Comparison of ENCODE assay signal across 26 mouse cellular contexts in the genomic region with DNA sequence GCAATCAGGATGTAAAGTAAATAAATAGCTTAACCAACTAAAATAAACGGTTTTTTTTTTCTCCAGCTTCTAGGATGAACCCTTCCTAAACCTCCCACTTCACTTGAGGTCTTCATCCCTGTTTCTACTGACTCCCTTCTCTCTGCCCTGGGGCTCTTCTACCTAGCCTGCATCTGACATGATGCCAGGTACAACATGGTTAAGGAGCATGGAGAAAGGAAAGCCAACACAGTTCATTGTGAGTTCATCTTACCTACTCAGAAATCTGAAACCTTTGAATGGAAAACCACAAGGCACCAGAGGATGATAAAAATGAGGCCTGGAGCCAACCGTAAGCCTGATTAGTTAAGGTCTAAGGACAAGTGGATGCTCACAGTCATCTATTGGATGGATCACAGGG.
"Had no signal": no experiment of that assay in that cellular context is flagged by ENCODE, and none has a peak within 500 bp of the region (broad histone marks: within the 10 kb centered on the region; RNA-seq: fewer than 3 reads in every experiment).

No protein-coding gene starts in this region.

- DNase-seq: gastrocnemius, postnatal 14 days; gastrocnemius, postnatal 36 days; heart, adult 18-20 months; heart, postnatal 10 days; heart, postnatal 36 days; kidney, adult 11 months; kidney, adult 2 months; kidney, adult 9 months; kidney, postnatal 14 days; kidney, postnatal 36 days; layer of hippocampus, adult 9-11 months; layer of hippocampus, postnatal 36 days; left cerebral cortex, postnatal 4 days; liver; liver, embryonic 13.5 days had no signal

- H3K27ac ChIP-seq: heart, embryonic 10.5 days; hindbrain, embryonic 13.5 days; hindbrain, embryonic 15.5 days; hindbrain, postnatal 0 days; kidney, embryonic 15.5 days; kidney, postnatal 0 days; limb, embryonic 12.5 days; liver, embryonic 13.5 days; liver, embryonic 15.5 days had no signal

- H3K36me3 ChIP-seq: heart, embryonic 10.5 days; heart, embryonic 12.5 days; hindbrain, embryonic 13.5 days; hindbrain, embryonic 15.5 days; kidney, embryonic 15.5 days; limb, embryonic 12.5 days; liver, embryonic 13.5 days; liver, embryonic 15.5 days had no signal

- H3K4me2 ChIP-seq: heart, embryonic 12.5 days; hindbrain, embryonic 13.5 days; hindbrain, embryonic 15.5 days; kidney, embryonic 15.5 days; limb, embryonic 12.5 days; liver, embryonic 11.5 days; liver, embryonic 13.5 days; liver, embryonic 15.5 days had no signal

- H3K9me3 ChIP-seq: heart, embryonic 10.5 days; hindbrain, embryonic 15.5 days; kidney, embryonic 15.5 days; limb, embryonic 12.5 days had no signal

- H3K4me1 ChIP-seq: heart, embryonic 10.5 days; heart, embryonic 12.5 days; hindbrain, embryonic 13.5 days; hindbrain, embryonic 15.5 days; kidney, embryonic 15.5 days; limb, embryonic 12.5 days; liver, embryonic 13.5 days; liver, embryonic 15.5 days had no signal

- H3K27me3 ChIP-seq: heart, embryonic 12.5 days; hindbrain, embryonic 13.5 days; hindbrain, embryonic 15.5 days; kidney, embryonic 15.5 days; limb, embryonic 12.5 days; liver, embryonic 13.5 days; liver, embryonic 15.5 days had no signal

- ATAC-seq: hindbrain, postnatal 0 days; intestine, embryonic 16.5 days had no signal

- H3K9ac ChIP-seq: heart, embryonic 12.5 days; hindbrain, embryonic 13.5 days; hindbrain, embryonic 15.5 days; kidney, embryonic 15.5 days; limb, embryonic 12.5 days; liver, embryonic 13.5 days; liver, embryonic 15.5 days had no signal

- H3K4me3 ChIP-seq: heart, embryonic 10.5 days; heart, embryonic 12.5 days; hindbrain, embryonic 13.5 days; hindbrain, embryonic 15.5 days; kidney, embryonic 15.5 days; limb, embryonic 12.5 days; liver, embryonic 13.5 days; liver, embryonic 15.5 days had no signal
